Mouse (Mus musculus): Measurements from ENCODE around the gene Dnm2. TPM values are rescaled to one million over a fixed set of nuclear protein-coding genes. Genes with fewer than 3 reads are reported as not detected.

The Dnm2 gene
- total and polyA plus RNA-seq, 2 experiments = 28.9 to 74.4 TPM

DNA sequence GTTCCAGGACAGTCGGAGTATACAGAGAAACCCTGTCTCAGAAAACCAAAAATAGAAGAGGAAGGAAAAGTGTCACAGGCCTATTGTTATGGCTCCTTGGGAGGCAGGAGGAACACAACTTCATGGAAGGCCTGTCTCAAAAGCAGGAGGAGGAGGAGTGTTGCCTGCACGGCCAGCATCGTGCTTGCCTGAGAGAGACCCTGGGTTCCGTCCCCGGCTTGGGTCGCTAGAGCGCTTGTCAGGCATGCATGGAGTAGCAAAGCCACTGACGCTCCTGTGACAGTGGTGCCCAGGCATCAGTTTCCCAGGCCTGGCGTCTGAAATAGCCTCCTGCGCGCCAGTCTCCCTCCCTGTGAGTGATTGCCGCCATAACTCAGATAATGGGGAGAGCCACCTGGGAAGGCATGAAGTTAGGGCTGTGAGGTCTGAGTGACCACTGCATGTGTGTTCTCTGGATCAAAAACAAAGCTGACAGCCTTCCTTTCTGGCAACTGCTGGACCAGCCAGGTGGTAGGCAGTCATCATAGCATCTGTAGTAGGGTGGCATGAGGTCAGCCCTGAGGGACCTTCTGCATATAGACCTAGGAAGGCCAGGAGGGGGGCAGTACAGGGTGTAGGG lies 73.7 kb downstream of the Dnm2 start:
- peaks cover 7% of the 10 kb centered on the region for H3K36me3 ChIP-seq (ENCODE audit: control insufficient read depth, insufficient read depth, low read length)
- TF ChIP-seq POLR2A (IDR thresholded peaks at IDR 0.05; ENCODE audit: extremely low read depth, insufficient read depth, low read length) (no peak), CTCF (IDR thresholded peaks at IDR 0.05; ENCODE audit: low read depth, low read length) (no peak)

DNA sequence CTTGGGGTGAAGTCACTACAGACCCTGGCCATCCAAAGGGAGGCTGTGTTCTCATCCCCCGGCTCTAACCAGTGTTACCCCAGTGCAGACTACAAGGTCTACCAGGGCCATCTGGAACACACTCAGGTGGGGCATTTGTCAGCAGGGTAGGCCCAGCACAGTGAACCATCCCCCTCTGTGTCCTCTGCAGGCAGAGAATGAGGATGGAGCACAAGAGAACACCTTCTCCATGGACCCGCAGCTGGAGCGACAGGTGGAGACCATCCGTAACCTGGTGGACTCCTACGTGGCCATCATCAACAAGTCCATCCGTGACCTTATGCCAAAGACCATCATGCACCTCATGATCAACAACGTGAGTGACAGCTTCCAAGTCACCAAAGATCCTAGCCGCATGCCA lies 78.6 kb downstream of the Dnm2 start:
- Histone ChIP-seq H3K79me2 (ENCODE audit: control insufficient read depth, insufficient read depth, low read length) (no peaks in the 10 kb centered on the region), H3K36me3 (ENCODE audit: control insufficient read depth, insufficient read depth, low read length) (peaks cover 11% of the 10 kb centered on the region), H3K9ac (ENCODE audit: low read depth, low read length) (no peak overlapping the region), H3K4me3 (ENCODE audit: insufficient read depth, low read depth, low read length) (no peak overlapping the region), H3K27me3 (ENCODE audit: control insufficient read depth, insufficient read depth, low read length) (no peaks in the 10 kb centered on the region), H3K27ac (replicated peaks; ENCODE audit: insufficient read depth, low read depth, low read length) (no peak overlapping the region), H3K4me1 (ENCODE audit: control insufficient read depth, insufficient read depth, low read length) (no peaks in the 10 kb centered on the region)
- no peak for DNase-seq (ENCODE audit: extremely low read depth, low read depth, low spot score)
- TF ChIP-seq CTCF (IDR thresholded peaks at IDR 0.05; ENCODE audit: low read depth, low read length) = no peak
- TF ChIP-seq POLR2A (IDR thresholded peaks at IDR 0.05; ENCODE audit: extremely low read depth, insufficient read depth, low read length) = no peak
- 95% methylated on average over 8 of the region's 8 CpGs for WGBS

More for the DNA sequence above, 73.7 kb downstream of the Dnm2 start:
- no peak for DNase-seq (ENCODE audit: extremely low read depth, low read depth, low spot score)
- H3K9ac ChIP-seq (ENCODE audit: low read depth, low read length) = no peak overlapping the region
- no peak overlapping the region for H3K27ac ChIP-seq (replicated peaks; ENCODE audit: insufficient read depth, low read depth, low read length)
- no peaks in the 10 kb centered on the region for H3K4me1 ChIP-seq (ENCODE audit: control insufficient read depth, insufficient read depth, low read length)
- no peaks in the 10 kb centered on the region for H3K27me3 ChIP-seq (ENCODE audit: control insufficient read depth, insufficient read depth, low read length)
- WGBS = 94% methylated on average over 12 of the region's 12 CpGs
- no peak overlapping the region for H3K4me3 ChIP-seq (ENCODE audit: insufficient read depth, low read depth, low read length)
- H3K79me2 ChIP-seq (ENCODE audit: control insufficient read depth, insufficient read depth, low read length) = no peaks in the 10 kb centered on the region

GRCm38 (mm10) chr9:21505767-21506166 lies 81.1 kb downstream of the Dnm2 start:
- no peak overlapping the region for H3K9ac ChIP-seq (ENCODE audit: low read depth, low read length)
- H3K4me1 ChIP-seq (ENCODE audit: control insufficient read depth, insufficient read depth, low read length) = peaks cover 6% of the 10 kb centered on the region
- H3K79me2 ChIP-seq (ENCODE audit: control insufficient read depth, insufficient read depth, low read length) = no peaks in the 10 kb centered on the region
- H3K27me3 ChIP-seq (ENCODE audit: control insufficient read depth, insufficient read depth, low read length) = no peaks in the 10 kb centered on the region
- no peak overlapping the region for H3K27ac ChIP-seq (replicated peaks; ENCODE audit: insufficient read depth, low read depth, low read length)
- TF ChIP-seq CTCF (IDR thresholded peaks at IDR 0.05; ENCODE audit: low read depth, low read length) (no peak), POLR2A (IDR thresholded peaks at IDR 0.05; ENCODE audit: extremely low read depth, insufficient read depth, low read length) (no peak)
- H3K36me3 ChIP-seq (ENCODE audit: control insufficient read depth, insufficient read depth, low read length) = peaks cover 5% of the 10 kb centered on the region; the same call in 1 of the 2 replicates
- no peak for DNase-seq (ENCODE audit: extremely low read depth, low read depth, low spot score)
- H3K4me3 ChIP-seq (ENCODE audit: insufficient read depth, low read depth, low read length) = no peak overlapping the region

- H3K9ac ChIP-seq (ENCODE audit: low read depth, low read length) = no peak overlapping the region
- H3K27me3 ChIP-seq (ENCODE audit: control insufficient read depth, insufficient read depth, low read length) = no peaks in the 10 kb centered on the region
- WGBS = 89% methylated on average over 15 of the region's 15 CpGs
- peaks cover 6% of the 10 kb centered on the region for H3K4me1 ChIP-seq (ENCODE audit: control insufficient read depth, insufficient read depth, low read length)
- H3K27ac ChIP-seq (replicated peaks; ENCODE audit: insufficient read depth, low read depth, low read length) = no peak overlapping the region
- no peaks in the 10 kb centered on the region for H3K79me2 ChIP-seq (ENCODE audit: control insufficient read depth, insufficient read depth, low read length)
- no peak overlapping the region for H3K4me3 ChIP-seq (ENCODE audit: insufficient read depth, low read depth, low read length)
- DNase-seq (ENCODE audit: extremely low read depth, low read depth, low spot score) = no peak
- H3K36me3 ChIP-seq (ENCODE audit: control insufficient read depth, insufficient read depth, low read length) = peaks cover 5% of the 10 kb centered on the region; the same call in 1 of the 2 replicates
- no peak for TF ChIP-seq CTCF (IDR thresholded peaks at IDR 0.05; ENCODE audit: low read depth, low read length)
- no peak for TF ChIP-seq POLR2A (IDR thresholded peaks at IDR 0.05; ENCODE audit: extremely low read depth, insufficient read depth, low read length)
Observed at GRCm38 (mm10) chr9:21507753-21508430, 83.2 kb downstream of the Dnm2 start.

- Histone ChIP-seq H3K4me1 (ENCODE audit: control insufficient read depth, insufficient read depth, low read length) (peaks cover 6% of the 10 kb centered on the region), H3K27me3 (ENCODE audit: control insufficient read depth, insufficient read depth, low read length) (no peaks in the 10 kb centered on the region), H3K4me3 (ENCODE audit: insufficient read depth, low read depth, low read length) (no peak overlapping the region), H3K79me2 (ENCODE audit: control insufficient read depth, insufficient read depth, low read length) (no peaks in the 10 kb centered on the region), H3K36me3 (ENCODE audit: control insufficient read depth, insufficient read depth, low read length) (peaks cover 5% of the 10 kb centered on the region; the same call in 1 of the 2 replicates), H3K27ac (replicated peaks; ENCODE audit: insufficient read depth, low read depth, low read length) (no peak overlapping the region), H3K9ac (ENCODE audit: low read depth, low read length) (no peak overlapping the region; the same call in 1 of the 2 replicates)
- WGBS = 69% methylated on average over 7 of the region's 7 CpGs
- DNase-seq (ENCODE audit: extremely low read depth, low read depth, low spot score) = no peak
- TF ChIP-seq POLR2A (IDR thresholded peaks at IDR 0.05; ENCODE audit: extremely low read depth, insufficient read depth, low read length) (no peak), CTCF (IDR thresholded peaks at IDR 0.05; ENCODE audit: low read depth, low read length) (no peak)
Observed at GRCm38 (mm10) chr9:21508871-21509404, 84.2 kb downstream of the Dnm2 start.

Data from liver, adult 2 months (tissue).